Mouse (Mus musculus) heart, postnatal 0 days (tissue): ENCODE measurements around the gene Wfdc3.
"Not testable (repeated sequence)": the region's sequence is repeated elsewhere in the genome, so short reads cannot be mapped to it uniquely, and the experiment has no call there.

Experiments used
- CTCF ChIP-seq: IDR thresholded peaks from 2 replicates; pipeline ENCODE4 v1.5.1; 2016; ENCODE audit warnings: antibody characterized with exemption, control low read depth, low read depth
- EP300 ChIP-seq: IDR thresholded peaks from 2 replicates; pipeline ENCODE4 v1.6.1; 2016; ENCODE audit warnings: antibody characterized with exemption, low read depth

GRCm38 (mm10) chr2:164716194-164716786, 29.4 kb downstream of the Wfdc3 start:
- not testable (repeated sequence) for TF ChIP-seq CTCF, EP300
